Mouse (Mus musculus): ENCODE results near the gene Ogdh. TPM values are rescaled to one million over a fixed set of nuclear protein-coding genes. Genes with fewer than 3 reads are reported as not detected.
A peak's percentile ranks its signal among the peaks of the same experiment; 100 is the strongest.

Gene Ogdh
- polyA plus RNA-seq, 1 experiment from 2014 or later, result 54.8 TPM

- no peaks in the 10 kb centered on the region for H3K9me3 ChIP-seq (replicated peaks; ENCODE audit: control insufficient read depth, low read length)
- H3K27me3 ChIP-seq (replicated peaks; ENCODE audit: control insufficient read depth, insufficient read depth, low read length), result no peaks in the 10 kb centered on the region
- DNase-seq (ENCODE audit: low spot score) (no peak), ATAC-seq (no peak)
- no peak overlapping the region for H3K9ac ChIP-seq (ENCODE audit: low read length)
- WGBS, result 91% methylated on average over 5 of the region's 5 CpGs
- peaks cover 84% of the 10 kb centered on the region for H3K36me3 ChIP-seq (ENCODE audit: control insufficient read depth, insufficient read depth, low read length)
- H3K4me2 ChIP-seq (ENCODE audit: low read length), result no peak overlapping the region
- no peak overlapping the region for H3K27ac ChIP-seq (ENCODE audit: low read depth, low read length)
- H3K4me1 ChIP-seq (ENCODE audit: control insufficient read depth, insufficient read depth, low read length), result no peaks in the 10 kb centered on the region
- H3K4me3 ChIP-seq (ENCODE audit: low read depth, low read length), result no peak overlapping the region
Measured at GRCm38 (mm10) chr11:6403830-6404405, 112.5 kb downstream of the Ogdh start.

GRCm38 (mm10) chr11:6404699-6405566 lies 113.5 kb downstream of the Ogdh start:
- no peak overlapping the region for H3K27ac ChIP-seq (ENCODE audit: low read depth, low read length)
- no peak overlapping the region for H3K4me2 ChIP-seq (ENCODE audit: low read length)
- H3K9me3 ChIP-seq (replicated peaks; ENCODE audit: control insufficient read depth, low read length), result no peaks in the 10 kb centered on the region
- H3K27me3 ChIP-seq (replicated peaks; ENCODE audit: control insufficient read depth, insufficient read depth, low read length), result no peaks in the 10 kb centered on the region
- no peak for DNase-seq (ENCODE audit: low spot score)
- WGBS, result 92% methylated on average over 9 of the region's 9 CpGs
- H3K4me3 ChIP-seq (ENCODE audit: low read depth, low read length), result no peak overlapping the region
- peaks cover 74% of the 10 kb centered on the region for H3K36me3 ChIP-seq (ENCODE audit: control insufficient read depth, insufficient read depth, low read length)
- no peak overlapping the region for H3K9ac ChIP-seq (ENCODE audit: low read length)
- H3K4me1 ChIP-seq (ENCODE audit: control insufficient read depth, insufficient read depth, low read length), result no peaks in the 10 kb centered on the region
- no peak for ATAC-seq

DNA sequence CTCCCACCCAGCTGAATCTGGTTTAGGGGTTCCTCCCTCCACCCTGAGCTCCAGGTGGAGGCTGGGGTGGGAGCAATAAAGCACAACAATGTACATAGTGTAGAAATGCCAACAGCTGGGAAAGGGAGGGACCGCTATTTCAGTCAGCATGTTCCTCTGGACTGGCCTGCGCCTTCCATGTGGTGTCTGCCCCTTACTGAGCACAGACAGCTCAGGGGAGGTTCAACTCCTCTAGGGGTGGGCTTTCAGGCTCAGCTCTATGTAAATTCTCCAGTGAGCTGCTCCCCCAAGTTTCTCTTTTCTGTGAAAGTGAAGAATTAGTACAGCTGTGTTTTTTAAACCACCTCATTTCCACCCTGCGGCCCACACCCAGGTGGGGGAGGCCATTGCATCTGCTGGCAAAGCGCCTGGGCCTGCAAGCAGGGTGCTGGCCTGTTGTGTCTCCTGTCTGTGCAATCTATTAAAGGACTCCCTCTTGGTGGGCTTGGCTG lies 114.2 kb downstream of the Ogdh start:
- DNase-seq (ENCODE audit: low spot score) (no peak), ATAC-seq (no peak)
- WGBS, result 85% methylated on average over 4 of the region's 4 CpGs
- peak overlapping the region; percentile 39; the same call in 1 of the 2 replicates for H3K27ac ChIP-seq (ENCODE audit: low read depth, low read length)
- no peak overlapping the region for H3K4me2 ChIP-seq (ENCODE audit: low read length)
- no peaks in the 10 kb centered on the region for H3K9me3 ChIP-seq (replicated peaks; ENCODE audit: control insufficient read depth, low read length)
- peaks cover 67% of the 10 kb centered on the region for H3K36me3 ChIP-seq (ENCODE audit: control insufficient read depth, insufficient read depth, low read length)
- H3K4me1 ChIP-seq (ENCODE audit: control insufficient read depth, insufficient read depth, low read length), result no peaks in the 10 kb centered on the region
- H3K27me3 ChIP-seq (replicated peaks; ENCODE audit: control insufficient read depth, insufficient read depth, low read length), result no peaks in the 10 kb centered on the region
- H3K4me3 ChIP-seq (ENCODE audit: low read depth, low read length), result no peak overlapping the region
- H3K9ac ChIP-seq (ENCODE audit: low read length), result no peak overlapping the region

Small RNA genes lying within 50 kb of the gene (microRNA-seq; reads per million reads assigned to microRNA genes)
- gene Mir7651, result 2.5 reads per million, percentile 16 among the genes with 10 or more reads in this experiment

Other genes starting within 250 kb of the Ogdh start
- gene Camk2b, start 225.3 kb upstream of the Ogdh start, polyA plus RNA-seq (2014; fragmentation: Nextera tagmentation; extraction: Ambion mirVana), result 51.6 and 87.1 TPM in 2 replicates
- 0.35 and 0.95 TPM in 2 replicates for gene A730071L15Rik, start 91.6 kb upstream of the Ogdh start, polyA plus RNA-seq (2014; fragmentation: Nextera tagmentation; extraction: Ambion mirVana)
- 49.7 and 50.3 TPM in 2 replicates for gene Nudcd3, start 91.2 kb upstream of the Ogdh start, polyA plus RNA-seq (2014; fragmentation: Nextera tagmentation; extraction: Ambion mirVana)
- gene Npc1l1, start 61.5 kb upstream of the Ogdh start, polyA plus RNA-seq (2014; fragmentation: Nextera tagmentation; extraction: Ambion mirVana), result 0.05 TPM in 1 of 2 replicates, not detected in the other
- gene Ddx56, start 23.9 kb upstream of the Ogdh start, polyA plus RNA-seq (2014; fragmentation: Nextera tagmentation; extraction: Ambion mirVana), result 84.3 and 91.7 TPM in 2 replicates
- 171 and 172 TPM in 2 replicates for gene Tmed4, start 16.8 kb upstream of the Ogdh start, polyA plus RNA-seq (2014; fragmentation: Nextera tagmentation; extraction: Ambion mirVana)
- 28.6 and 32.6 TPM in 2 replicates for gene Zmiz2, start 97.4 kb downstream of the Ogdh start, polyA plus RNA-seq (2014; fragmentation: Nextera tagmentation; extraction: Ambion mirVana)
- 4,105 and 4,592 TPM in 2 replicates for gene Ppia, start 123.8 kb downstream of the Ogdh start, polyA plus RNA-seq (2014; fragmentation: Nextera tagmentation; extraction: Ambion mirVana)
- 593 and 826 TPM in 2 replicates for gene H2afv, start 152.8 kb downstream of the Ogdh start, polyA plus RNA-seq (2014; fragmentation: Nextera tagmentation; extraction: Ambion mirVana)
- 8.7 and 12.1 TPM in 2 replicates for gene Purb, start 184.3 kb downstream of the Ogdh start, polyA plus RNA-seq (2014; fragmentation: Nextera tagmentation; extraction: Ambion mirVana)
- gene Myo1g, start 229.3 kb downstream of the Ogdh start, polyA plus RNA-seq (2014; fragmentation: Nextera tagmentation; extraction: Ambion mirVana), result 0.17 and 0.33 TPM in 2 replicates

All from forebrain, embryonic 14.5 days (tissue).